Mouse (Mus musculus) NIH3T3 (cell line): ENCODE measurements around the gene Gid8.

Source experiments
- DNase-seq: peaks from one replicate; pipeline ENCODE4 v3.0.0-alpha.2; 2012; ENCODE audit warnings: low read depth

Gid8 gene

DNA sequence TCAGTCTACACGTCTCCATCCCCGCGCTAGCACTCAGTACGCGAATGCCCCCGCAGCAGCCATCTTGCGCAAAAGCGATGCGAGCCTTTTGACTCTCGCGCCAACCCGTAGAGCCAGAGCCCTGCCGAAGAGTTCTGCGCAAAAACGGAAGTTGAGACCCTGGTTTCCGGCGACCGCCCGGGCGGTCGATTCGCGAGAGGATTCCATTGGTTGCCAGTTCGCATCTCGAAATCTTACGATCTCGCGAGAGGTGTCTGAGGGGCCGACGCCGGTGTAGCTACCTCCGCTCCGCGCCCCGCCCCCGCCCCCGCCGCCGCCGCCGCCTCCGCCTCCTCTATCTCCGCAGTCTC is at the start of gene Gid8, which contains the start of gene Dido1:
TSS of gene Gid8 (plus strand) at position 195 of the 350 bp plus-strand sequence.
TSS of gene Dido1 (minus strand) at position 77 of the 350 bp plus-strand sequence.
- peak; percentile 98 for DNase-seq

- DNase-seq: no peak
Measured at GRCm38 (mm10) chr2:180660521-180660920, 49.4 kb upstream of the Gid8 start.

DNA sequence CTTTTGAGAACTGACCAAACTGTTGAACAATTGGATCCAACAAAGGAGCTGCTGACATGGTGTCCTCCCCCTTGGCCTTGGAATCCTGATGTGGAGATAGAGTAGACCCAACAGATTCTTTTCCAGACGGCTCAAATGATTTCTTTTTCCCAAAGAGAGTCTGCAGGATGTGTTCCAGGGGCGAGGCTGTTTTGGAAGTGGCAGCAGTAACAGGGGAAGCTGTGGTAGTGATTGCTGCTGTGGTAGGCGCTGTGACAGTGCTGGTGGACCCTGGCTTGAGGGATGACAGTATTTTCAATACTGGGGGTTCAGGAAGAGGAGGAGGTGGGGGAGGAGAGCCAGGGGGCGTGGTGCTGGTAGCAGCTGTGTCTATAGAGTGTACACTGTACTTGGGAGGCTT is 47.9 kb upstream of the Gid8 start:
- no peak for DNase-seq

- no peak for DNase-seq
Measured at GRCm38 (mm10) chr2:180676706-180677105, 33.2 kb upstream of the Gid8 start.

GRCm38 (mm10) chr2:180678609-180679140 is 31.2 kb upstream of the Gid8 start:
- DNase-seq: peak; percentile 79

- DNase-seq: no peak
Measured at GRCm38 (mm10) chr2:180681225-180681624, 28.7 kb upstream of the Gid8 start.

- DNase-seq: no peak
Measured at GRCm38 (mm10) chr2:180683524-180683923, 26.4 kb upstream of the Gid8 start.

GRCm38 (mm10) chr2:180684031-180684430 is 25.9 kb upstream of the Gid8 start:
- no peak for DNase-seq

GRCm38 (mm10) chr2:180689841-180690240 is 20.1 kb upstream of the Gid8 start:
- DNase-seq: no peak

- DNase-seq: no peak
Measured at GRCm38 (mm10) chr2:180692630-180693029, 17.3 kb upstream of the Gid8 start.

DNA sequence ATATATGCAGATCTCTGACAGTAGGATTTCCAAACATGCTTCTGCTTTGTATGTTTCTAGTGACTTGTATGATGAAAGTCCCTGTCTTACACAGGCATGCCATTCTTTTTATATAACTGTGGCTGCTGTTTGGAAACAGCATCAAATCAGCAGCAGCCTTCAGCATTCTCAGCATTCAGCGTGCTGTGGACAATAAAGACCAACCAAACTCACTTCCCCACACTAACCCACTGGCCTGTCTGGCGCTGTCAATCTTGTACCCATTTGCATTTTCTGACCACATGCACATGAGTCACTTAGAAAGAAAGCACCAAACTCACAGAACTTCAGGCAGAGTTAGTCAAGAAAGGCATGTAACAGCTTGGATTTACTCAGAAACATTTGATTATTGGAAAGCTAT is 14.7 kb upstream of the Gid8 start:
- peak; percentile 41 for DNase-seq

DNA sequence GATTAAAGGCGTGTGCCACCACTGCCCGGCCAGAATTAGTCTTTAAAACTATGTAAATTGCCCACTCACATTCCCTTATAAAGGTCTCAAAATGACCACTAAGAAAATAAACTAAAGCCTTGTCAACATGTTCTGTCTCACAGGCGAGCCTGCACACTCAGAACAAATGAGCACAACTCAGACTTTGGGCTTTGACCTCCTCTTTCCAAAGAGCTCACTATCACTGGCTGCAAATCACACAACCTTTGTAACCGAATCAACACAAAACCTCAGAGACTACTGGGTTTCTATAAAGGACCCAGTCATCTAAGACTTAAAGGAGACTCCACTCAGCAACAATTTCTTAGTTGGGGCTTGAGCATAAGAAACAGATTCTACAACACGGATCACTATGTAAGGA is 9.5 kb upstream of the Gid8 start:
- DNase-seq: no peak

- peak; percentile 66 for DNase-seq
Measured at GRCm38 (mm10) chr2:180701053-180701766, 8.7 kb upstream of the Gid8 start.

GRCm38 (mm10) chr2:180701767-180702621 is 7.9 kb upstream of the Gid8 start:
- peak; percentile 94 for DNase-seq

DNA sequence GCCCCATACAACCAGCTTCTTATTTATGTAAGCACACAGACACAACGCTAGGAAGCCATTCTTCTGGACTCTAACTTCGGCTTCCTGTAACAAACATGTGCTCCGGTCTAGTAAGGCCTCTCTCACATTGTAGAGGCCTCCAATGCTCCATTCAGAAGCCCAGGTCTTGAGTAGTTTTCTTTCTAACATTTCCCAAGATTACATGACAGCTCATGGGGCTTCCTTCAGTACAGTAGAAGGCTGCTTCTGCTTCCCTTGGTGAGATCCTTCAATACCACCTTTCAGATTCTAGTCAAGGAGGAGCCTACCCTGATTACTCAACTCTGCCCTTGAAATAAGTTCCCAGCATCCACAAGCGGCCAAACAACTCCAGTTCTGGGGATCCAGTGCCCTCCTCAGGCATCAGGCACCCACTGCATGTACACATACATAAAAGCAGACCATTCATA is 7.2 kb upstream of the Gid8 start:
- DNase-seq: peak; percentile 68

DNA sequence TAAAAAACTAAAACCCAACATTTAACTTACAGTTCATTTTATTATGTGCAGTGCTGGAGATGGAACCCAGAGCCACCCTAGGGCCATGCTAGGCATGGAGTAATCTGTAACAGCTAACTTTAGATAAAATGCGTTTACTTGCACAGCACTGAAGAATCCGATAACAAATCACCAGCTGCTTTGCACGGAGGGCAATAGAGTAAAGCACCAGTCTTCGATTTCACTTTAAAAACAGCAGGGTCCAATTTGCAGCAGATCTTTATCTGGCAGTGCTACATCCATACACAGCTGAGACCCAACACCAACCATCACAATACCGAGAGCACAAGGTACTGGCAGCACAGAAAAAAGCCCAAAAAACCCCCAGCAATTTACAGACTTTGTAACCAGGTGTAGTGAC is 6.7 kb upstream of the Gid8 start:
- no peak for DNase-seq

GRCm38 (mm10) chr2:180703645-180704359 is 6.1 kb upstream of the Gid8 start:
- DNase-seq: no peak

GRCm38 (mm10) chr2:180704591-180704990 is 5.3 kb upstream of the Gid8 start:
- DNase-seq: no peak

DNA sequence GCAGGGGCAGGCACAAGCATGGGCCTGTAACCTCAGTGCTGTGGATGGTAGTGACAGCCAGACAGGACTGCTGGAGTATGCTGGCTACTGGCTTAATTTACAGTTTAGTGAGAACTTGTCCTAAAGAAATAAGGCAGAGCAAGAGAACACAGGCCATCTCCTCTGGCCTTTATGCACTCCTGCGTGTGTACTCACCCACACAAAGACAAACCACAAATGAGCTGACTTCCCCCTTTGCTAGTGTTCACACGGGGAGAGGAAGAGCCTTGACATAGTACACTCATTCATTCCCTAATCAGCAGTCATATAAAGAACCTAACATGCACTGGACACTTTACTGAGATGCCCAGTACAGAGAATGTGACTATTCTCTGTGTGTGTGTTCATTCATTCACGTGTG is 4.9 kb upstream of the Gid8 start:
- DNase-seq: no peak

- DNase-seq: peak; percentile 20
Measured at GRCm38 (mm10) chr2:180705975-180706374, 3.9 kb upstream of the Gid8 start.

DNA sequence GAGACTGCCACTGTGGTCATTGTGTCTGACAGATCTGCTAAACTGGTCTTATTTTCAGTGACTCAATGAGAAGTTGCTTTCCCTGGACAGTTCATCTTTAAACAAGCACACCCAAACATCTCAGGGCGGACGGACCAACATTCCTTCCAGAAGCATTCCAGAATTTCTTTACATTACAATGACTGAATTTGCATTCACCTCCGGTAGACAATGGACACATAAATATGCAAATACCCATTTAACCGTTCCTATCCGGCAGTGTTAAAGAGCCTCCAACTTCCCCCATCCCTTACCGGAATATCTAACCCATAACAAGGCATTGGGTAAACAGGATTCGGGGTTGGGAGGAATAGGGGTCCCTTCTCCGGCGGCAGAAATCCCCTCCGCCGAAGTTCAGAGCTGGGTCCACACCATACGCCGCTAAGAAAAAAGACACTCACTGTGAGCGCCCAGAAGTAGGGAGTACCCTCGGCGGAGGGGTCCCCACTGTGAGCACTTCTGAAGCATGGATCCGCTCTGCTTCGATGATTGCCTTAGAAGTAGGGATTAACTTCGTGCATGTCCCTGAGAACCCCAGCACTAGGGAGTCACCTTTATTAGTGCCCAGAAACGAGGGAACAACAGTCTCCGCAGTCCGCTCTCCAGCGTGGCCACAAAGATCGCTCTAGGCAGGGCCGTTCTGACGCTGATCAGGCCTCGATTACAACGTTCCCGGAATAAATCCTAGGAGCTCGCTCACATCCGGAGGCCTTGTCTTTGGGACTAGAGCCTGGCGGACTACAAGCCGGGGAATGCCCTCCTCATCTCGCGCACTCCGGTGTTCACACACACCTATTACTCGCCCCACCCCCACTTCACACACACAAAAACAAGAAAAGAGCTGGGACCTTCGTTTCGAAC is 644 bp upstream of the Gid8 start:
- no peak for DNase-seq
